Mouse (Mus musculus) sigmoid colon, adult 10 weeks (tissue): ENCODE measurements around the gene Zfp281. TPM values are rescaled to one million over a fixed set of nuclear protein-coding genes. Genes with fewer than 3 reads are reported as not detected.

Source experiments
- polyA plus RNA-seq: library from polyadenylated mRNA; stranded (reverse); fragments of 350-450 nt; fragmentation: Illumina TruSeq; extraction: RNeasy Lipid Tissue Mini Kit (QIAGEN cat#74804); gene quantifications from one replicate; pipeline ENCODE4 v1.2.3, GENCODE M21; 2014; ENCODE audit warnings: low read depth, low replicate concordance

Zfp281 gene
- 24.0 TPM for polyA plus RNA-seq

GRCm38 (mm10) chr1:136624146-136625018 is at the start of gene Zfp281:
Gene Zfp281, plus strand, starts transcription at chr1:136624901.

Other genes starting within 250 kb of the Zfp281 start
- 2.6 TPM for gene Ddx59, start 209.6 kb upstream of the Zfp281 start, polyA plus RNA-seq
- 1.5 TPM for gene Kif14, start 158.6 kb upstream of the Zfp281 start, polyA plus RNA-seq